Mouse (Mus musculus) forebrain, embryonic 10.5 days (tissue): Measurements from ENCODE around the gene Fto. TPM values are rescaled to one million over a fixed set of nuclear protein-coding genes. Genes with fewer than 3 reads are reported as not detected.

Experiments used
- DNase-seq: peaks from one replicate; pipeline ENCODE4 v3.0.0-alpha.2; 2017; ENCODE audit warnings: low spot score; ENCODE audit errors: extremely low spot score
- H3K27ac ChIP-seq: fragments of 300-500 bp; sonication (generic); 2 replicates; pipeline ENCODE4 v1.5.1; 2016; ENCODE audit warnings: mild to moderate bottlenecking
- H3K27me3 ChIP-seq: fragments of 300-500 bp; sonication (generic); 2 replicates; pipeline ENCODE4 v1.6.1; 2016; ENCODE audit warnings: mild to moderate bottlenecking; ENCODE audit not compliant: poor library complexity, severe bottlenecking
- H3K36me3 ChIP-seq: fragments of 300-500 bp; sonication (generic); replicated peaks from 2 replicates; pipeline ENCODE4 v1.6.1; 2016; ENCODE audit warnings: mild to moderate bottlenecking, moderate library complexity
- H3K4me1 ChIP-seq: fragments of 300-500 bp; sonication (generic); 2 replicates; pipeline ENCODE4 v1.6.1; 2016
- H3K4me3 ChIP-seq: fragments of 300-500 bp; sonication (generic); 2 replicates; pipeline ENCODE4 v1.5.1; 2016; ENCODE audit warnings: mild to moderate bottlenecking, moderate library complexity
- H3K9me3 ChIP-seq: fragments of 300-500 bp; sonication (generic); 2 replicates; pipeline ENCODE4 v1.6.1; 2016; ENCODE audit warnings: mild to moderate bottlenecking, moderate library complexity
- WGBS: fragments of 180-500 bp; shearing (Covaris S2); methylation state at CpG from one replicate; pipeline ENCODE4 v1.1.7; 2016; 5-methylcytosine and 5-hydroxymethylcytosine counted together
- polyA plus RNA-seq: library from polyadenylated mRNA; unstranded; fragments of >200 nt; fragmentation: Nextera tagmentation; extraction: Ambion mirVana; gene quantifications from 2 replicates; pipeline ENCODE4 v1.2.1, GENCODE M21; 2016

Gene Fto
- polyA plus RNA-seq, 1 experiment from 2014 or later: 88.3 TPM

DNA sequence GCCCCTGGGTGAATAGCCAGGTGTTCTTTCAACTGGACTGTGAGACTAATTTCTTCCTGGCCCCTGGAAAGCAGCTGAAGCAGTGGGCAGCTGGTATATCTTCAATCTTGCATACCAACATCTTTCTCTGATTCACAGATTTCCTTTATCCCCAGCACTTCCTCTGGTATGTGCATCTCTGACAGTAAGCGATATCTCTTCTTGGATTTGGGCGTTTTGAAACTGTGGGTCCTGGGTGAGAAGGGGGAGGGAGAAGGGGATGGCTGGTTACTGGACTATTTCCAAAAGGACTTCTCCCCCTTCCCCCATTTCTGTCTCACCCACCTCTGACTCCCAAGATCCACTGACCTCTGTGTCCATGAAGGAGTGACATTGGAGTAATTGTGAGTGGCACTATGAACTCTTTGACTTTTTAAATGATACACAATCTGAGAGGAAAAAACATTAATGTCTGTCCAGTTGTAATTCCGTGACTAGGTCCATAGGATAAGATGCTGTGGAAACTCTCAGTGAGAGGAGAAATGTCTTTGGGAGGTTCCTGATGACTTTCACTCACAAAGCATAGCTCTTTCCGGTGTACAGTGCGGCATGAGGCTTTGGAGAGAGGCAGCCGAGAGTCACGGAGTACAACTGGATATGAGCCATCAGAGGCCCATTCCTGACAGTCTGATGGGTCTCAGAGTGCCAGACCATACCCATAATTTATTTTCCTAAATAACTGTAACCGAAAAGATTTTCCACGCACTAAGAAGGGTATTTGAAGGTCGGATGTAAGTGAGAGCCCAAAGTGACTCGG is 271.5 kb downstream of the Fto start:
- peaks cover 2% of the 10 kb centered on the region; the same call in 1 of the 2 replicates for H3K27me3 ChIP-seq
- no peaks in the 10 kb centered on the region for H3K9me3 ChIP-seq
- no peak overlapping the region for H3K4me3 ChIP-seq
- 87% methylated on average over 11 of the region's 11 CpGs for WGBS
- no peaks in the 10 kb centered on the region for H3K36me3 ChIP-seq
- peaks cover 6% of the 10 kb centered on the region for H3K4me1 ChIP-seq
- no peak overlapping the region for H3K27ac ChIP-seq
- DNase-seq: no peak

DNA sequence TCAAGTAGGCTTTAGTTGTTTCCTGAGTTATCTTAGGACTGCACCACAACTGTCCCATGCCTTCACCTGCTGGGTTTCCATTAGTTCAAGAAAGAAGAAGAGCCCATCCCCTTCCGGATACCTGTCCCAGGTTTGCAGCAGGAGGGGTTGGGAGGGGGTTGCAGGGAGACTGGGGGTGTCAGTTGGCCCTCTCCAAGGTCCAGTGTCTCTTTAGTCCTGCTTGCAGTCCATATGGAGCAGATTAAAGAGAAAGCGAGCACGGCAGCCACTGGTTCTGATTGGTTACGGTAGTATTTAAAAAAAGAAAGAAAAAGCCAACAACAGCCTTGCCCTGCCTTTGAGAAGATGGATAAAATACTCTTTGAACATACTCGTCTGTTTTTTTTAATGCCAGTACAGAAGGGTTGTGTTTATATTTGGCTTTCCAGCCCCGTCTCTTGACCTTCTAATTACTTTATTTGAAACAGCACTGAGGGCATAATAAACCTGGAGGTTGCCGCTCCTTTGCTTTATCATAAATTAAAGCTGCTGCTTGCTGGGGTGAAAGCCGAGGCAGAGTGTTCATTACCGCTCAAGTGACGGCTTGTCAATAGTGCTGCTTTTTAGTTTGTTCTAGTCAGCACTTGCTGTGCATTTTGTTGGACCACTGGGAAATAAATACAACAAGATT is 279.2 kb downstream of the Fto start:
- no peaks in the 10 kb centered on the region for H3K36me3 ChIP-seq
- WGBS: 40% methylated on average over 10 of the region's 10 CpGs
- no peak overlapping the region for H3K27ac ChIP-seq
- H3K4me3 ChIP-seq: no peak overlapping the region
- peaks cover 41% of the 10 kb centered on the region for H3K27me3 ChIP-seq
- DNase-seq: no peak
- H3K9me3 ChIP-seq: no peaks in the 10 kb centered on the region
- peaks cover 46% of the 10 kb centered on the region for H3K4me1 ChIP-seq

DNA sequence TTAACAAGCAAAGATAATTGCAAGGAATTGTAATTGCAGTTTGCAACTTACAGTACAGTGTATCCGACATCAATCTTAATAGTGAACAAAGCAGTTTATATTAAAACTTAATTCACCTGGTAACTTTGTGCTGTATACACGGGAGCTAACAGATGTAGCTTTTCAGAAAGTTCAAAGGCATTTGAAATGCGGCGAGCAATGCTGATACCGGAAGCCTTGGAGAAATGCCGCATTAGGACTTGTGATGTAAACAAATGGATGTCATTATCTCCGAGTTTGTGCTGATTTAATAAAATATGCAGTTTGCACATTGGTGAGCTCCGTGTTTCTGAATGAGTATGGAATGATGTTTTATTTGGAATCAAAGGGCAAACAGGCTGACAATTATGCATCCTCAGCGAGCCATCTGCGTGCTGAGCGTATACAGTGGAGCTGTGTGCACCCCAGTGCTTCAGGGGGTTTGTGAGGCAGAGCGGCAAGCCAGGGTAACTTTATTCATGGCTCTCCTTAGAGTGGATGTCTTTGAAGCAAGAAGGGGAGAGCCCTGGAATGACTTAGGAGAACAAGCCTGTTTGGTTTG is 280.0 kb downstream of the Fto start:
- H3K9me3 ChIP-seq: no peaks in the 10 kb centered on the region
- no peaks in the 10 kb centered on the region for H3K36me3 ChIP-seq
- H3K4me3 ChIP-seq: no peak overlapping the region
- H3K4me1 ChIP-seq: peaks cover 46% of the 10 kb centered on the region
- 63% methylated on average over 12 of the region's 12 CpGs for WGBS
- no peak for DNase-seq
- H3K27ac ChIP-seq: no peak overlapping the region
- peaks cover 48% of the 10 kb centered on the region for H3K27me3 ChIP-seq

DNA sequence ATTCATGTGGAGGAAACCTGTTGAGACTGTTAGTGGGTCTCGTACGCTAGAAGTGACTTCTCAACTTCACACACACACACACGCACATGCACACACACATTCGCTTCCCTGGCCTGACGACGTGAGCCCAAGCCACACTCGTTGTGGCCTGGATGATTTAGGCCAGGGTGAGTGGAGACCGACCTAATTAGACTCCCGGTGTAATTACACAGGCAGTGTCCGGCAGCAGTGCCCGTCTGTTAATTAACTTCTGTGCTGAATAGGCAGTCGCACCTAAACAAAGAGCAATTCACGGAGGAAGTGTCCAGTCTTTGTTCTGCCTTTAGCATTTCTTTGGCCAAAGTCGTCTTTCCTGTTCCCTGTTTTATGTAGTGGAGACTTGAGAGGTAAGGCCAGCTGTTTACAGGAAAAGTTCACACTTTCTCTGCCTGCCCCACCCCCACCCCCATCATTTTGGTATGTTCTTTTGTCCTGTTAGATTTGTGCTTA is 286.1 kb downstream of the Fto start:
- Histone ChIP-seq H3K4me3 (no peak overlapping the region), H3K36me3 (no peaks in the 10 kb centered on the region; the same call in 1 of the 2 replicates), H3K27me3 (peaks cover 43% of the 10 kb centered on the region), H3K9me3 (no peaks in the 10 kb centered on the region), H3K4me1 (peaks cover 27% of the 10 kb centered on the region), H3K27ac (0 out of 2 replicates have a peak overlapping the region, but pooled peaks have one; percentile 60)
- 26% methylated on average over 14 of the region's 14 CpGs for WGBS
- DNase-seq: no peak

DNA sequence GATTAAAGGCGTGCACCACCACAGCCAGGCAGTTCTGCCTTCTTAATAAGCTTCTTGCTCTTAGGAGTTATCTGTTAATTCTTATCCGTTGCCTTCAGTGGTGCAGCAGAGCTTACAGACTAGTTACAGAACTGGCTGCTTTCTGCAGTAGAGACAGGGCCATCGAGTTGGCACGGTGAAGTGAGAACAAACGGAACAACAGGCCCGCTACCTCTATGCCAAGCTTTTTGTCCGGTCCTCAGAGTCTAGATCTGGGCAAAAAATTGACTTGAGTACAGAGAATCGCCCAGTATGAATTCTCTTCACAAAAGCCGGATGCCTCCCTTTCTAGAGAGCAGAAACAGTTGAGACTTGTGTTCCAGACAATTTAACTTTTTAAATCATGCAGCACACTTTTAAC is 290.4 kb downstream of the Fto start:
- Histone ChIP-seq H3K36me3 (no peaks in the 10 kb centered on the region; the same call in 1 of the 2 replicates), H3K27me3 (peaks cover 20% of the 10 kb centered on the region), H3K4me1 (peaks cover 36% of the 10 kb centered on the region), H3K9me3 (no peaks in the 10 kb centered on the region), H3K4me3 (no peak overlapping the region), H3K27ac (no peak overlapping the region)
- DNase-seq: no peak
- WGBS: 90% methylated on average over 9 of the region's 9 CpGs

DNA sequence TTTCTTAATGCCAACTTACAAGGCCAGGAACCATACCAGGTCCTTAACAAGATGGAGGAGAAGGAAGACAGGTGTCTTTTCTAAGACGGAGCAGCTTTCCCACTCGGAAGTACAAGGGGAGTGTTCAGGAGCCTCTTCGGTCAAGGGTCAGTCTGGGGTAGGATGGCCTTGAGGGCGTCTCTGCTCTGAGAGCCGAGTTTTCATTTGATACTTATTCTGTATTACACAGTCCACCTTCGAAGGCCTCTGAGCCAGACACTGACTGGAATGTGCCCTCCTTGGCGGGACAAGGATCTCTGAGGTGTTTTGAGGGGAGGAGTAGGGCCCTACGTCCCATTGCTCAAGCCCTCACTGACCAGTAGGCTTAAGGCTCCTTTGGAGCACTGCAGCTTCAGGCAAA is 292.6 kb downstream of the Fto start:
- Histone ChIP-seq H3K4me1 (peaks cover 25% of the 10 kb centered on the region), H3K36me3 (no peaks in the 10 kb centered on the region; the same call in 1 of the 2 replicates), H3K27ac (no peak overlapping the region), H3K4me3 (no peak overlapping the region), H3K27me3 (peaks cover 26% of the 10 kb centered on the region), H3K9me3 (no peaks in the 10 kb centered on the region)
- WGBS: 76% methylated on average over 8 of the region's 8 CpGs
- DNase-seq: no peak

DNA sequence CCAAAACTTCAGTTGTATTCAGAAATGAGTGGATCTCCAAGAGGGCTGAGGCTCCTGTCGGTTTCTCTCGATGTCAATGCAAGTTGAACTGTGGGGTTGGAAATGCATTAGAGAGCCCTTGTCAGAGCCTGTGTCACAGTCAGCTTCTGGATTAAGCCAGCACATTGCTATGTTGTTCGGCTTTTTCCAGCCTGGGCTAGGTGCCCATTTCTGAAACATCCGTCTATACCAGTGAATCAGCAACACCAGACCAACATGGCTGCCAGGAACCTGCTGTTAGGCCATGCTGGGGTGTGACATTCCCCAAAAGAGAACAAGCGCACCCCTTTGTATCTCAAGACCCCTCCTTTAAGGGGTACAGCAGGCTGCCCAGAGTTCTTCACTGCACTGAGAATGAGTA is 293.8 kb downstream of the Fto start:
- Histone ChIP-seq H3K4me1 (peaks cover 37% of the 10 kb centered on the region), H3K4me3 (no peak overlapping the region), H3K36me3 (no peaks in the 10 kb centered on the region), H3K27ac (no peak overlapping the region), H3K9me3 (no peaks in the 10 kb centered on the region), H3K27me3 (peaks cover 31% of the 10 kb centered on the region)
- no peak for DNase-seq
- 90% methylated on average over 5 of the region's 5 CpGs for WGBS

DNA sequence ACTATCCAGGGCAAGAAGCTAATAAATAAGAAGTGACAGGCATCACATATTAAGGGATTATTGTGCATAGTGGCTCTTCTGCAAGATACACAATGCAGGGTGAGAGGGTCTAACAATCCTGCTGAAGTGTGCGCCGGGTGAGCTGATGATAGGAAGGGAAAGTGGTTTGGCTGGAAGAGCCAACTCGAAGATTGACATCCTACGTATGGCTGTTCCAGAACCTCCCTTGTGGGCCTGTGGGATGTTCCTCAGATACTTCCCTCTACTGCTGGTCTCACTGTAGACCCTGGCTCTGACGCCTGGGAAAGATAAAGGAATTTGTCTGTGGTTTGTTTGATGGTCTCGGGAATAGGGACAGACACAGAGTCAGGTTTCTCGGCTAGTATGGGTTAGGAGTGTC is 297.9 kb downstream of the Fto start:
- Histone ChIP-seq H3K27ac (no peak overlapping the region), H3K4me1 (peaks cover 71% of the 10 kb centered on the region)

DNA sequence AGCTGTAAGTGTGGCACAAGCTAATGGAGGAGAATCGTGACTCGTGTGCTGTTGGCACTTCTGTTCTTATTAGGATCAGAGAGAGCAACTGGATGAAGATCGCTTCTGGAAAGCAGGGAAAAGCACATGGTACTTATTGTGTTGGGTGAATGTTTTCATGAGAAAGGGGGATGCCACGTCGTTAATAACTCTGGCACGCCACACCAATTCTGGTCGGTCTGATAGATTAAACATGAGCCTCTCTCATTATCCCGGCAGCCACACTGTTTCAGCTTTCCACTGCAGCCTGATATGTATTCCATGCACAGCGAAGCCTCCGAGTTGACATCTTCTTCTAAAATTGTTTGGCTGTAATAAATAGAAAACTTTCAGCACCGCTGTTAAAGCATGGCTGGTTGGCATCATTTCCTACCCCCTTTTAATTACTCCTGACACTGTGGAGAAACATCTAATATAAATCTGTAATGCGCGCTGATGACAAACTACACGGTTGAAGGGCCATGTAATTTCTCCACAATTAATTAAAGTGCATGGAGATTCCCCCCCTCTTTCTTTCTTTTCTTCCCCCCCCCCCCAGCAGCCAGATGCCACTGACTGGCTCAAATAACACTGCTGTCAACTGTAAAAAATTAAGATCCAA is 298.5 kb downstream of the Fto start:
- Histone ChIP-seq H3K27ac (no peak overlapping the region), H3K4me3 (no peak overlapping the region), H3K27me3 (peaks cover 65% of the 10 kb centered on the region), H3K36me3 (no peaks in the 10 kb centered on the region), H3K9me3 (no peaks in the 10 kb centered on the region), H3K4me1 (peaks cover 72% of the 10 kb centered on the region)
- 78% methylated on average over 14 of the region's 14 CpGs for WGBS
- no peak for DNase-seq

More for the DNA sequence above, 297.9 kb downstream of the Fto start:
- Histone ChIP-seq H3K36me3 (no peaks in the 10 kb centered on the region), H3K27me3 (peaks cover 59% of the 10 kb centered on the region), H3K4me3 (no peak overlapping the region), H3K9me3 (no peaks in the 10 kb centered on the region)
- WGBS: 69% methylated on average over 7 of the region's 7 CpGs
- DNase-seq: no peak

DNA sequence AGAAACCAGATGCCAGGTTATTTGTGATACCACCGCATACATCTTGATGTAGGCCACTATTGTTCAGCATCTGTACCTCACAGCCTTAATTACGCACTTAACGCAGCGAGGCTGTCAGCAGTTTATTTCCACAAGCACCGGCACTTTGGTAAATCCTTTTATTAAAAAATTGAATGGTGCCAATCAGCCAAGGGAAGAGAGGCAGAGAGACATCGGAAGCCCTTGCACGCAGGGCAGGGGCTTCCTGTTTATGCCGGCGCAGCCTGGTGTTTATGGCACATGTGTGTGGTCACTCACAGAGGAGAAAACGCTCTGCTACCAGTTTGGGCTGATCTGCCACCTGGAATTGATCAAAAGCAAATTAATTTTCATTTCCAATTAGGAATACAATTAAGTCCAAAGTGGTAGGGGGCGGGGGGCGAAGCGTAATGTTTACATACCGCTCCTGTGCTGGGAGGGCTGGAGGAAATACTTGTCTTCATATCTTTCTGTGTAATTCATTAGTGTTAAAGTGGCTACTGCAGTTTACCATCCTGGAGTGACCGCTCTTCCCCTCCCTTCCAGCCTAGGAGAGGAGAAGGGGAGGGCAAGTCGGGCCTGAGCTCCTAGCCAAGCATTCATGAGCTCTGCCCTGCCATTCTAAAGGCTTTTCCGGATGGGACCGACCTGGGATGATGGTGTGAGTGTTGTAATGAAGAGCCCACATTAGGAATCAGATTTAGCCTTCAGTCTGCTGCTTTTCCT is 299.2 kb downstream of the Fto start:
- H3K27me3 ChIP-seq: peaks cover 64% of the 10 kb centered on the region
- peaks cover 76% of the 10 kb centered on the region for H3K4me1 ChIP-seq
- H3K9me3 ChIP-seq: no peaks in the 10 kb centered on the region
- H3K36me3 ChIP-seq: no peaks in the 10 kb centered on the region
- no peak overlapping the region for H3K4me3 ChIP-seq
- no peak for DNase-seq
- WGBS: 45% methylated on average over 18 of the region's 18 CpGs
- peak overlapping the region; percentile 68 for H3K27ac ChIP-seq

DNA sequence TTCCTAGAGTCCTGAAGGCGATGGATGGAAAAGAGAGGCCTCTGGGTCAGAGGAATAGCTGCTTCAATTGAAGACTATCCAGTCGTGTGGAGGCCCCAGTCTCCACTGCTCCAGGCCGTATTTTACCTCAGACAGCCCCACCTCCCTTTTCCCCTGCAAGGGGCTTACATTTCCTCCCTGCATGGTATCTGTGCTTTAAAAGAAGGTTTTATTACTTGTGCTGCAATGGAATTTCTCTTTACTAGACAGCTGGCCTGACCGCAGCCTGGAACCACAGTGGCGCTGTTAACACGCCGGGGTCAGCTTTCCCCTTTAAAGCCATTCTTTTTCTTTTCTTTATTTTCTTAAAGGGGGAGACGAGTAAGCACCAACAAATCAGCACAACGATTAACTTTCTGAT is 300.3 kb downstream of the Fto start:
- WGBS: 15% methylated on average over 9 of the region's 9 CpGs
- Histone ChIP-seq H3K4me3 (no peak overlapping the region), H3K27ac (no peak overlapping the region), H3K9me3 (no peaks in the 10 kb centered on the region), H3K4me1 (peaks cover 81% of the 10 kb centered on the region), H3K27me3 (peaks cover 65% of the 10 kb centered on the region), H3K36me3 (no peaks in the 10 kb centered on the region)
- peak; percentile 47 for DNase-seq

DNA sequence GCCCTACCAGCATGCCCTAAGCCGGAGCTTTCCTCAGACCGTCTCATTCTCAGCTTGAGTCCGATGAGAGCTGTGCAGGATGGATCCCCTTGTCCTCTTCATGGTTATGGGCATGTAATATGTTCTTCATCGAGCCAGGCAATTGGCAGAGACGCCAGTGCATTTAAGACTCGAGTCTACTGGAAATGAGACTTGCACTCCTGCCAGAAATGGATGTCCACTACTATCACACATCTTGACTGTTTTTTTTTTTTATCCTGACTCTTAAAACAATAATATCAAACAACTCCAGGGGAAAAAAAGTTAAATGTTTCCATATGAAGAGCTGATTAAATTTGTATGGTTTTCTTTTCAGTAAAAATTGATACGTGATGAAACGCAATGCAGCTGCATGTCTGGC is 301.9 kb downstream of the Fto start:
- H3K27me3 ChIP-seq: peaks cover 67% of the 10 kb centered on the region
- H3K4me3 ChIP-seq: no peak overlapping the region
- no peak overlapping the region for H3K27ac ChIP-seq
- WGBS: 80% methylated on average over 8 of the region's 8 CpGs
- no peak for DNase-seq
- H3K4me1 ChIP-seq: peaks cover 88% of the 10 kb centered on the region
- no peaks in the 10 kb centered on the region for H3K36me3 ChIP-seq
- H3K9me3 ChIP-seq: no peaks in the 10 kb centered on the region
